Mouse (Mus musculus) forebrain, postnatal 0 days (tissue): Measurements from ENCODE around the gene Gm13941. TPM values are rescaled to one million over a fixed set of nuclear protein-coding genes. Genes with fewer than 3 reads are reported as not detected.

Experiments
- ATAC-seq: fragments of 200-750 bp; cut with Nextera tagmentation; 2 replicates; pipeline ENCODE4 v1.8.0; 2017; ENCODE audit warnings: mild to moderate bottlenecking, moderate library complexity
- DNase-seq: peaks from one replicate; pipeline ENCODE4 v3.0.0-alpha.2; 2015
- H3K27ac ChIP-seq: fragments of 300-500 bp; sonication (generic); 2 replicates; pipeline ENCODE4 v1.5.1; 2014; ENCODE audit warnings: low read depth, mild to moderate bottlenecking, antibody characterized with exemption, low read length, moderate library complexity, mixed read lengths
- H3K27me3 ChIP-seq: fragments of 300-500 bp; sonication (generic); 2 replicates; pipeline ENCODE4 v1.6.1; 2014; ENCODE audit warnings: mild to moderate bottlenecking, low read length, mixed read lengths; ENCODE audit not compliant: insufficient read depth
- H3K36me3 ChIP-seq: fragments of 300-500 bp; sonication (generic); 2 replicates; pipeline ENCODE4 v1.6.1; 2014; ENCODE audit warnings: mild to moderate bottlenecking, moderate library complexity; ENCODE audit not compliant: insufficient read depth
- H3K4me1 ChIP-seq: fragments of 300-500 bp; sonication (generic); 2 replicates; pipeline ENCODE4 v1.6.1; 2014; ENCODE audit warnings: antibody characterized with exemption; ENCODE audit not compliant: insufficient read depth
- H3K4me2 ChIP-seq: fragments of 300-500 bp; sonication (generic); 2 replicates; pipeline ENCODE4 v1.6.1; 2014; ENCODE audit warnings: low read depth, mild to moderate bottlenecking, moderate library complexity
- H3K4me3 ChIP-seq: fragments of 300-500 bp; sonication (generic); 2 replicates; pipeline ENCODE4 v1.5.1; 2014; ENCODE audit warnings: low read depth, low read length, mixed read lengths
- H3K9ac ChIP-seq: fragments of 300-500 bp; sonication (generic); 2 replicates; pipeline ENCODE4 v1.6.1; 2014; ENCODE audit warnings: mild to moderate bottlenecking
- H3K9me3 ChIP-seq: fragments of 300-500 bp; sonication (generic); 2 replicates; pipeline ENCODE4 v1.6.1; 2016; ENCODE audit warnings: low read length
- CTCF ChIP-seq: sonication (generic); IDR thresholded peaks from 2 replicates; pipeline ENCODE4 v1.5.1; 2016; ENCODE audit warnings: antibody characterized with exemption, control low read depth, low read depth
- WGBS: fragments of 180-500 bp; shearing (Covaris S2); extraction: QIAGEN DNeasy Blood & Tissue Kit; methylation state at CpG from one replicate; pipeline ENCODE4 v1.1.7; 2014; 5-methylcytosine and 5-hydroxymethylcytosine counted together
- polyA plus RNA-seq: library from polyadenylated mRNA; unstranded; fragments of >200 nt; fragmentation: Nextera tagmentation; extraction: Ambion mirVana; gene quantifications from 2 replicates; pipeline ENCODE4 v1.2.1, GENCODE M21; 2015
- total RNA-seq: library from RNA; depleted of rRNA; stranded (reverse); fragments of >200 nt; gene quantifications from 2 replicates; pipeline ENCODE4 v1.2.3, GENCODE M21; 2014; rRNA removed

Gm13941 gene
- not detected in 2 replicates for total RNA-seq
- not detected in 2 replicates for polyA plus RNA-seq

- TF ChIP-seq CTCF, result no peak
- no peak within 1 kb of the TSS for H3K27ac ChIP-seq
- no peaks in the 10 kb centered on the region for H3K36me3 ChIP-seq
- no peaks in the 10 kb centered on the region for H3K27me3 ChIP-seq
- no peak within 1 kb of the TSS for H3K4me3 ChIP-seq
- H3K9me3 ChIP-seq, result no peaks in the 10 kb centered on the region
- no peak within 1 kb of the TSS for H3K4me2 ChIP-seq
- no peak within 1 kb of the TSS for H3K9ac ChIP-seq
- DNase-seq (no peak), ATAC-seq (no peak)
- H3K4me1 ChIP-seq, result no peaks in the 10 kb centered on the region
These were observed at the start of gene Gm13941 for GRCm38 (mm10) chr2:111105882-111106281. Gene Gm13941, minus strand, starts transcription at chr2:111105982.

GRCm38 (mm10) chr2:111152836-111153235 lies 47.1 kb upstream of the Gm13941 start, which contains the start of gene Gm15130:
Gene Gm15130, minus strand, starts transcription at chr2:111152936.
- TF ChIP-seq CTCF, result no peak
- no peaks in the 10 kb centered on the region for H3K9me3 ChIP-seq
- H3K4me3 ChIP-seq, result no peak within 1 kb of the TSS

GRCm38 (mm10) chr2:111135739-111136138 lies 30.0 kb upstream of the Gm13941 start:
- Histone ChIP-seq H3K4me1 (no peaks in the 10 kb centered on the region), H3K9ac (no peak overlapping the region), H3K36me3 (no peaks in the 10 kb centered on the region), H3K4me3 (no peak overlapping the region), H3K9me3 (no peaks in the 10 kb centered on the region), H3K4me2 (no peak overlapping the region), H3K27me3 (no peaks in the 10 kb centered on the region), H3K27ac (no peak overlapping the region)
- WGBS, result 78% methylated on average over 5 of the region's 5 CpGs
- TF ChIP-seq CTCF, result no peak
- DNase-seq (no peak), ATAC-seq (no peak)

More at GRCm38 (mm10) chr2:111152836-111153235, 47.1 kb upstream of the Gm13941 start, which contains the start of gene Gm15130:
- Histone ChIP-seq H3K4me2 (no peak within 1 kb of the TSS), H3K4me1 (no peaks in the 10 kb centered on the region), H3K9ac (no peak within 1 kb of the TSS), H3K36me3 (no peaks in the 10 kb centered on the region), H3K27ac (no peak within 1 kb of the TSS), H3K27me3 (no peaks in the 10 kb centered on the region)
- WGBS, result 83% methylated on average over 2 of the region's 2 CpGs
- ATAC-seq (no peak), DNase-seq (no peak)

GRCm38 (mm10) chr2:111058586-111059261 lies 47.1 kb downstream of the Gm13941 start:
- H3K4me3 ChIP-seq, result no peak overlapping the region
- DNase-seq (peak; percentile 72), ATAC-seq (peak; percentile 90)
- H3K27me3 ChIP-seq, result no peaks in the 10 kb centered on the region
- no peak overlapping the region for H3K27ac ChIP-seq
- no peaks in the 10 kb centered on the region for H3K9me3 ChIP-seq
- WGBS, result 100% methylated on average over 1 of the region's 1 CpGs
- H3K9ac ChIP-seq, result no peak overlapping the region
- H3K4me1 ChIP-seq, result no peaks in the 10 kb centered on the region
- peak; percentile 86 for TF ChIP-seq CTCF
- H3K4me2 ChIP-seq, result no peak overlapping the region
- no peaks in the 10 kb centered on the region for H3K36me3 ChIP-seq

Other genes with a start within 250 kb of the Gm13941 start
- 3.0 and 3.4 TPM in 2 replicates for gene Ano3, start 155.1 kb downstream of the Gm13941 start, total RNA-seq
- gene Ano3, start 155.1 kb downstream of the Gm13941 start, polyA plus RNA-seq, result 0.74 and 0.96 TPM in 2 replicates
- not detected in 2 replicates for gene Gm15130, start 47.0 kb upstream of the Gm13941 start, total RNA-seq
- not detected in 2 replicates for gene Gm15130, start 47.0 kb upstream of the Gm13941 start, polyA plus RNA-seq
- gene 4930430A15Rik, start 123.6 kb upstream of the Gm13941 start, total RNA-seq, result not detected in 2 replicates
- not detected in 2 replicates for gene 4930430A15Rik, start 123.6 kb upstream of the Gm13941 start, polyA plus RNA-seq
- not detected in 2 replicates for gene Olfr1275, start 129.3 kb upstream of the Gm13941 start, total RNA-seq
- gene Olfr1275, start 129.3 kb upstream of the Gm13941 start, polyA plus RNA-seq, result not detected in 2 replicates
- not detected in 2 replicates for gene Olfr1276, start 148.5 kb upstream of the Gm13941 start, total RNA-seq
- gene Olfr1276, start 148.5 kb upstream of the Gm13941 start, polyA plus RNA-seq, result not detected in 2 replicates
- not detected in 2 replicates for gene Olfr1277, start 168.1 kb upstream of the Gm13941 start, total RNA-seq
- not detected in 2 replicates for gene Olfr1277, start 168.1 kb upstream of the Gm13941 start, polyA plus RNA-seq
- gene Olfr1278, start 184.2 kb upstream of the Gm13941 start, total RNA-seq, result not detected in 2 replicates
- gene Olfr1278, start 184.2 kb upstream of the Gm13941 start, polyA plus RNA-seq, result not detected in 2 replicates
- gene Olfr1279, start 194.7 kb upstream of the Gm13941 start, total RNA-seq, result not detected in 2 replicates
- gene Olfr1279, start 194.7 kb upstream of the Gm13941 start, polyA plus RNA-seq, result not detected in 2 replicates
- not detected in 2 replicates for gene Olfr1280, start 208.0 kb upstream of the Gm13941 start, total RNA-seq
- not detected in 2 replicates for gene Olfr1280, start 208.0 kb upstream of the Gm13941 start, polyA plus RNA-seq
- gene Olfr1281, start 220.5 kb upstream of the Gm13941 start, total RNA-seq, result not detected in 2 replicates
- gene Olfr1281, start 220.5 kb upstream of the Gm13941 start, polyA plus RNA-seq, result not detected in 2 replicates
- gene Olfr1282, start 230.1 kb upstream of the Gm13941 start, total RNA-seq, result not detected in 2 replicates
- not detected in 2 replicates for gene Olfr1282, start 230.1 kb upstream of the Gm13941 start, polyA plus RNA-seq